Mouse (Mus musculus): ENCODE data around the gene Lrrc74a. TPM values are rescaled to one million over a fixed set of nuclear protein-coding genes. Genes with fewer than 3 reads are reported as not detected.

Gene Lrrc74a
- polyA plus RNA-seq, 1 experiment, result not detected

DNA sequence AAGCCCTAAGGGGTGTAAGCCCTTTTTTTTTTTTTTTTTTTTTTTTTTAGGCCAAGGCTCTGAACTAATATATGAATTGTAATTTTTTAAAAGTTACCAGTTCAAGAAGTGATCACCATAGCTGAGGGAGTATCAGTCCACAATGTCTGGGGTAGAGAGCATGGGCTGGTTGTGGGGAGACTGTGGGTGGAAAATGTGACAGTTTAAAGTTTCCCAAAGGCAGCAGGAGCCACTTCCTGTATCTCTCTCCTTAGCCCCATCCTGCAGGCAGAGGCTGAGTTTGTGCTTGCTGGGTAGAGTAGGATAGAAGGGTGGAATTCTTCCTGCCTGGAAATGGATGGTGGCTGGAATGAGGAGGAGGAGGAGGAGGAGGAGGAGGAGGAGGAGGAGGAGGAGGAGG, 40.8 kb upstream of the Lrrc74a start:
- no peak overlapping the region for H3K27ac ChIP-seq (ENCODE audit: insufficient read depth, low read length)
- peaks cover 6% of the 10 kb centered on the region; the same call in 1 of the 2 replicates for H3K4me1 ChIP-seq (ENCODE audit: control insufficient read depth, insufficient read depth, low read length)
- no peak overlapping the region for H3K4me3 ChIP-seq (ENCODE audit: insufficient read depth, low read length)
- TF ChIP-seq CTCF (IDR thresholded peaks at IDR 0.05; ENCODE audit: borderline replicate concordance, insufficient read depth, low read length) (no peak), POLR2A (IDR thresholded peaks at IDR 0.05; ENCODE audit: low read depth, low read length) (no peak)

- H3K4me1 ChIP-seq (ENCODE audit: control insufficient read depth, insufficient read depth, low read length), result peaks cover 10% of the 10 kb centered on the region
- no peak for TF ChIP-seq CTCF (IDR thresholded peaks at IDR 0.05; ENCODE audit: borderline replicate concordance, insufficient read depth, low read length)
- no peak for TF ChIP-seq POLR2A (IDR thresholded peaks at IDR 0.05; ENCODE audit: low read depth, low read length)
Measured at GRCm38 (mm10) chr12:86694441-86694840, 39.7 kb upstream of the Lrrc74a start.

GRCm38 (mm10) chr12:86697996-86698395, 36.2 kb upstream of the Lrrc74a start:
- TF ChIP-seq POLR2A (IDR thresholded peaks at IDR 0.05; ENCODE audit: low read depth, low read length), result no peak
- no peak for TF ChIP-seq CTCF (IDR thresholded peaks at IDR 0.05; ENCODE audit: borderline replicate concordance, insufficient read depth, low read length)
- peaks cover 10% of the 10 kb centered on the region for H3K4me1 ChIP-seq (ENCODE audit: control insufficient read depth, insufficient read depth, low read length)
- no peak overlapping the region for H3K27ac ChIP-seq (ENCODE audit: insufficient read depth, low read length)
- H3K4me3 ChIP-seq (ENCODE audit: insufficient read depth, low read length), result no peak overlapping the region

More at GRCm38 (mm10) chr12:86694441-86694840, 39.7 kb upstream of the Lrrc74a start:
- H3K4me3 ChIP-seq (ENCODE audit: insufficient read depth, low read length), result no peak overlapping the region
- no peak overlapping the region for H3K27ac ChIP-seq (ENCODE audit: insufficient read depth, low read length)

GRCm38 (mm10) chr12:86698537-86698936, 35.6 kb upstream of the Lrrc74a start:
- Histone ChIP-seq H3K4me1 (ENCODE audit: control insufficient read depth, insufficient read depth, low read length) (peaks cover 10% of the 10 kb centered on the region), H3K4me3 (ENCODE audit: insufficient read depth, low read length) (no peak overlapping the region), H3K27ac (ENCODE audit: insufficient read depth, low read length) (no peak overlapping the region)
- TF ChIP-seq CTCF (IDR thresholded peaks at IDR 0.05; ENCODE audit: borderline replicate concordance, insufficient read depth, low read length) (no peak), POLR2A (IDR thresholded peaks at IDR 0.05; ENCODE audit: low read depth, low read length) (no peak)

- no peak for TF ChIP-seq CTCF (IDR thresholded peaks at IDR 0.05; ENCODE audit: borderline replicate concordance, insufficient read depth, low read length)
- no peak for TF ChIP-seq POLR2A (IDR thresholded peaks at IDR 0.05; ENCODE audit: low read depth, low read length)
Measured at GRCm38 (mm10) chr12:86699965-86700926, 33.9 kb upstream of the Lrrc74a start.

GRCm38 (mm10) chr12:86700927-86701310, 33.2 kb upstream of the Lrrc74a start:
- peaks cover 4% of the 10 kb centered on the region for H3K4me1 ChIP-seq (ENCODE audit: control insufficient read depth, insufficient read depth, low read length)
- no peak for TF ChIP-seq CTCF (IDR thresholded peaks at IDR 0.05; ENCODE audit: borderline replicate concordance, insufficient read depth, low read length)
- TF ChIP-seq POLR2A (IDR thresholded peaks at IDR 0.05; ENCODE audit: low read depth, low read length), result no peak
- no peak overlapping the region for H3K27ac ChIP-seq (ENCODE audit: insufficient read depth, low read length)
- no peak overlapping the region for H3K4me3 ChIP-seq (ENCODE audit: insufficient read depth, low read length)

More at GRCm38 (mm10) chr12:86699965-86700926, 33.9 kb upstream of the Lrrc74a start:
- Histone ChIP-seq H3K27ac (ENCODE audit: insufficient read depth, low read length) (no peak overlapping the region), H3K4me3 (ENCODE audit: insufficient read depth, low read length) (no peak overlapping the region), H3K4me1 (ENCODE audit: control insufficient read depth, insufficient read depth, low read length) (peaks cover 4% of the 10 kb centered on the region)

GRCm38 (mm10) chr12:86701491-86701890, 32.7 kb upstream of the Lrrc74a start:
- TF ChIP-seq CTCF (IDR thresholded peaks at IDR 0.05; ENCODE audit: borderline replicate concordance, insufficient read depth, low read length), result no peak
- TF ChIP-seq POLR2A (IDR thresholded peaks at IDR 0.05; ENCODE audit: low read depth, low read length), result no peak
- H3K4me1 ChIP-seq (ENCODE audit: control insufficient read depth, insufficient read depth, low read length), result peaks cover 4% of the 10 kb centered on the region

DNA sequence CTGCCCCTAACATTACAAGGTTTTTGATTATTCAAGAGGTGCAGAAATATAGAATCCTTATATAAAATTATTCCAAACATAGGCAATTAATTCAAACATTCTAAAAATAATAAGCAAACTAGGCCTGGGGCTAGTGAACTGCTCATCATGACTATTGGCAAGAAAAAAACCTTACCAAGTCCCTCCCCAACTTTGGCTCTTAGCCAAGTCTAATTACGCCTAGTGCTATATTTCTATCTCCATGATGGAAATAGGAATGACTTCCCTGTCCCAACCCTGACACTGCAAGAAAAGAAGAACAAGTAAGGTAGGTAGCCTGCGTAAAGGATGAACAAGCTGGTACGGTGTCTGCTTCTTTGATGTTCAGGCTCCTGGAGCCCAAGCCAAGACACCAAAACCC, 31.5 kb upstream of the Lrrc74a start:
- Histone ChIP-seq H3K27ac (ENCODE audit: insufficient read depth, low read length) (no peak overlapping the region), H3K4me1 (ENCODE audit: control insufficient read depth, insufficient read depth, low read length) (peaks cover 4% of the 10 kb centered on the region), H3K4me3 (ENCODE audit: insufficient read depth, low read length) (no peak overlapping the region)
- no peak for TF ChIP-seq POLR2A (IDR thresholded peaks at IDR 0.05; ENCODE audit: low read depth, low read length)
- no peak for TF ChIP-seq CTCF (IDR thresholded peaks at IDR 0.05; ENCODE audit: borderline replicate concordance, insufficient read depth, low read length)

More at GRCm38 (mm10) chr12:86701491-86701890, 32.7 kb upstream of the Lrrc74a start:
- Histone ChIP-seq H3K4me3 (ENCODE audit: insufficient read depth, low read length) (no peak overlapping the region), H3K27ac (ENCODE audit: insufficient read depth, low read length) (no peak overlapping the region)

DNA sequence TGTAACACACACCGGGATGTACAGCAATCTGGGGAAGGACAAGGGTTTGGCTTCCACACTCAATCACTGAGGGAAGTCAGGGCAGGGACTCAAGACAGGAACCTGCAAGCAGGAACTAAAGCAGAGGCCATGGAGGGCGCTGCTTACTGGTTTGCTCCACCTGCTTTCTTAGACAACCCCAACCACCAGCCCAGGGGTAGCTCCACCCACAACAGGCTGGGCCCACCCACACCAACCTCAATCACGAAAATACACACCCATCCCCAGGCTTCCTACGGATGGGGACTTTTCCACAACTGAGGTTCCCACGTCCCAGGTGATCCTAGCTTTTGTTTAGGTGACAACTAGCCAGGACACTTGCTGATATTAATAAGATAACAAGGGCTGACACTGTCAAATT, 28.3 kb upstream of the Lrrc74a start:
- Histone ChIP-seq H3K4me3 (ENCODE audit: insufficient read depth, low read length) (no peak overlapping the region), H3K4me1 (ENCODE audit: control insufficient read depth, insufficient read depth, low read length) (no peaks in the 10 kb centered on the region), H3K27ac (ENCODE audit: insufficient read depth, low read length) (no peak overlapping the region)
- no peak for TF ChIP-seq POLR2A (IDR thresholded peaks at IDR 0.05; ENCODE audit: low read depth, low read length)

- Histone ChIP-seq H3K27ac (ENCODE audit: insufficient read depth, low read length) (no peak overlapping the region), H3K4me1 (ENCODE audit: control insufficient read depth, insufficient read depth, low read length) (no peaks in the 10 kb centered on the region), H3K4me3 (ENCODE audit: insufficient read depth, low read length) (no peak overlapping the region)
- TF ChIP-seq POLR2A (IDR thresholded peaks at IDR 0.05; ENCODE audit: low read depth, low read length), result no peak
- peak; percentile 31; the same call in 1 of the 2 replicates for TF ChIP-seq CTCF (IDR thresholded peaks at IDR 0.05; ENCODE audit: borderline replicate concordance, insufficient read depth, low read length)
Measured at GRCm38 (mm10) chr12:86714026-86714425, 20.1 kb upstream of the Lrrc74a start.

Measured in embryonic fibroblast, embryonic 13.5 days (primary cell).